Mouse (Mus musculus): Measurements from ENCODE around the gene Pcif1.
"Not testable (repeated sequence)": the region's sequence is repeated elsewhere in the genome, so short reads cannot be mapped to it uniquely, and the experiment has no call there.

The Pcif1 gene

GRCm38 (mm10) chr2:164866741-164867551, 12.2 kb upstream of the Pcif1 start:
- DNase-seq (ENCODE audit: low spot score) = no peak

DNA sequence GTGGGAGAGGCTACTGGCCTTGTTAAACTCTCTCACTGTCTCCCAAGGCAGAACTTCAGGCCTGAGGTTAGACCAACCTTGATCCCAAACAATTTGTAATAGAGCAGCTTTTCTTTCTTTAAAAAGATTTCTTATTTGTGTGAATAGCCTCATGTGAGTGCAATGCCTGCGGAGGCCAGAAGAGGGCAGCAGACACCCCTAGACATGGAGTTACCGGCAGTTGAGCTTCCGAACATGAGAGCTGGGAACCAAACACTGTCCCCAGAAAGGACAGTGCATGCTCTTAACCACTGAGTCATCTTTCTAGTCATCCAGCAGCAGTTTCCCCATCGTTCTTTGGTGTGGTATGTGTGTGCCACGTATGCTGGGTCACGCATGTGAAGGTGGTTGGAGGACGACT, 11.5 kb upstream of the Pcif1 start:
- DNase-seq (ENCODE audit: low spot score) = no peak

DNA sequence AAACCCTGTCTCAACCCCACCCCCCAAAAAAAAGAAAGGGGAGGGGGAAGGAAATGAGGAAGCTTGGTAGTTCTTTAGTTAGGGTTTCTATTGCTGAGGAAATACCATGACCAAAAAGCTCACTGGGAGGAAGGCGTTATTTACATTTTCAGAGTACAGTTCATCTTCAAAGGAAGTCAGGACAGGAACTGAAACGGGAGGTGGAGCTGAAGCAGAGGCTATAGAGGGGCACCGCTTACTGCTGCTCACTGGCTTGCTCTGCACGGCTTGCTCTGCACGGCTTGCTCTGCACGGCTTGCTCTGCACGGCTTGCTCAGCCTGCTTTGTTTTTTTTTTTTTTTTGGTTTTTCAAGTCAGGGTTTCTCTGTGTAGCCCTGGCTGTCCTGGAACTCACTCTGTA, 10.6 kb upstream of the Pcif1 start:
- DNase-seq (ENCODE audit: low spot score) = no peak

GRCm38 (mm10) chr2:164871602-164872303, 7.4 kb upstream of the Pcif1 start:
- DNase-seq (ENCODE audit: low spot score) = no peak

DNA sequence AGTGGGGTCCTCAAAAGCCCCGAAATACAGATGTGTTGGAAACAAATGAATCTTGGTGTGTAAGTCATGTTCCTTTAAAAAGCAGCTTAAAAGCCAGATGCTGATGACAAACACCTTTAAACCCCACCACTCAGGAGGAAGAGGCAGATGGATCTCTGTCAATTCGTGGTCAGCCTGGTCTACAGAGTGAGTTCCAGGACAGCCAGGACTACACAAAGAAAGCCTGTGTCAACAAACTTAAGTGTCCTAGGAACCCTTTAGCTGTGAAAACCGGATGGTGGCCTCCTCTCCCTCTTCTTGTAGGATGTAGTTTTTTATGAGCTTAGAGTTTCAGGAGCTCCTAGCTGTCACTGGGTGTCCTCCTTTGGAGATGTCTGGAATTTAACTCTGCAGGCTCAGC, 5.5 kb upstream of the Pcif1 start:
- no peak for DNase-seq (ENCODE audit: low spot score)

DNA sequence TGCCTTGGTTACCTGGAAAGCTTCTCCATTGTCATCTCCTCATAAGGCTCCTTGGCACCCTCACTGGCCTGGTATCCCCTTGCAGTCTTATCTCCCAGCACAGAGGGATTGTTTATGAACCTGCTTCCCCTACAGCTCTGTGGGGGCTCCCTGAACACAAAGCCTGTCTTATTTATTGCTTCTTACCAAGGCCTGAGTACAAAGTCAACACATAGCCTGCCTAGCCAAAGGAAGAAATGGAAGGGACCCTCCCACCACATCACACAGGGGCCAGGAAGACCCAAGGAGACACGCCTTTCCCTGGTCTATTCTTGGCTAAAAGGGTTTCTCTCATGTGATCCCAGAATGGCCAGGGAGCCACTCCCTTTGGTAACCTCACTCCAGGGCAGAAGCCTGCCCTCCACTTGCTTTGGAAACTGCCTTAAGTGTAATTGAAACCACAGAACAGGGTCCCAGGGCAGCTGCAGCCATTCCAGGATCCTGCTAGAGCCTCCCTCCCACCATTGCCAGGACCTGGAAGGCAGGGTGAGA, 4.8 kb upstream of the Pcif1 start:
- DNase-seq (ENCODE audit: low spot score) = no peak

- DNase-seq (ENCODE audit: low spot score) = not testable (repeated sequence)
Observed at GRCm38 (mm10) chr2:164875648-164876047, 3.5 kb upstream of the Pcif1 start.

- not testable (repeated sequence) for DNase-seq (ENCODE audit: low spot score)
Observed at GRCm38 (mm10) chr2:164877376-164878215, 1.5 kb upstream of the Pcif1 start.

DNA sequence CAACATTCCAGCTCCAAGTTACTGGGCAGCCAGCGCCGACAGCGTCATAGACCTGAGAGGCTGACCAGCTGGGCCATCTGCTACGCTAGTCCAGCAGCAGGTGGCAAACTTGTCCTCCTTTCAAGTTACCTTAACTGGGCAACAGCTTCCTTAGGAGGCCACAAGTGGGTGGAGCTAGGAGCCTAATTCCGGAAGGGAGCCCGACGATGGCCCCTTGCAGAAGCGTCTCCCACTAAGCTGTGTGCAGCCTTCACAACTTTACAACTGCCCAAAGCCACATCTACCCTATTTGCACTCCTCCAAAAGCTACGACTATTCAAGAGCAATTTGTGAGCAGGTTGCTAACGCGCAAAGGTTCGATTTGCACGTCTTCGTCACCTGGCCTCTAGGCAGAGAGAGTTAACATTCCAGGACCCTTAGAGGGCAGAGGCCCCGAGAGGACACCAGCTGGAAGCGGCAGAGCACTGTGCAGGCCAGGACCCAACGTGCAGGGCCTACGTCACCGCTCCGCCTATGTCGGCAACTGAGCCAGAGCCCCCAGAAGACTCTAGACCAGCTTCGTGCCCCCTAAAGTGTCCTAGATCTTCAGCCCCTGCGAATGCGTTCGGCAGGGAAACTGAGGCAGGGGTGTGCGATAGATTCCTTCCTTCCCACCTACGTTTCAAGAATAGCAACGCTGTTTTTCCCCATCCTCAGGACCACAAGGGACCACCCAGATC, 436 bp upstream of the Pcif1 start:
- DNase-seq (ENCODE audit: low spot score) = no peak

- peak; percentile 88 for DNase-seq (ENCODE audit: low spot score)
Observed at GRCm38 (mm10) chr2:164879568-164880277, 619 bp downstream of the Pcif1 start.

- DNase-seq (ENCODE audit: low spot score) = no peak
Observed at GRCm38 (mm10) chr2:164882619-164883018, 3.5 kb downstream of the Pcif1 start.

DNA sequence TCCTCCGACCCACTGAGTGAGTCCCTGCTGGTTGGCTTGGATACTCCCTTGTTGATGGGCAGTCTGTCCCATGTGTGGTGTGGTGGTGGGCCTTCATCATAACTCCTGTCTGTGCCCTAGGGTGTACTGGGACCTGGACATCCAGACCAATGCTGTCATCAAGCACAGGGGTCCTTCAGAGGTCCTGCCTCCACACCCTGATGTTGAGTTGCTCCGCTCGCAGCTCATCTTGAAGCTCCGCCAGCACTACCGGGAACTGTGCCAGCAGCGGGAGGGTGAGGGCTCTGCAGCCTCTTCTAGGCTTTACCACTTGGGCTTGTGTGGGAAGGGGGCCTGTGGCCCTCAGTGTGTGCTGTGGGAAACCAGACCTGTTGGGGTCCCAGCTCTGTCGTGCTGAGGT, 6.7 kb downstream of the Pcif1 start:
- DNase-seq (ENCODE audit: low spot score) = no peak

DNA sequence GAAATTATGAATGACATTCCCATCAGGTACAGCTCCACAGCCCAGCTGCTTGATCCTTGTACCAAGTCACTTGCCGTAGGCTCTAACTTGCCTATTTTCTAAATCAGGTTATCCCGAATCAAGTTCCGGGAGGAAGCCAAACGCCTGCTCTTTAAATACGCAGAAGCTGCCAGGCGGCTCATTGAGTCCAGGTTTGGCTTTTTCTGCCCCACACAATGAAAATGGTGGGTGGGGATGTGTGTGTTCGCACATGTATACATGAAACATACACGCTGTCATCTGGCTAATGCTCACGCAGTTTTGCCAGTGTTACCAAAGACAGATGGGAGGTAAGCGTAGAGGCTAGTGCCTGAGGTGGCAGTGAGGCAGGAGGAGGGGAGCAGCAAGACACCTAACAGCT, 7.5 kb downstream of the Pcif1 start:
- no peak for DNase-seq (ENCODE audit: low spot score)

- DNase-seq (ENCODE audit: low spot score) = no peak
Observed at GRCm38 (mm10) chr2:164888996-164889395, 9.9 kb downstream of the Pcif1 start.

DNA sequence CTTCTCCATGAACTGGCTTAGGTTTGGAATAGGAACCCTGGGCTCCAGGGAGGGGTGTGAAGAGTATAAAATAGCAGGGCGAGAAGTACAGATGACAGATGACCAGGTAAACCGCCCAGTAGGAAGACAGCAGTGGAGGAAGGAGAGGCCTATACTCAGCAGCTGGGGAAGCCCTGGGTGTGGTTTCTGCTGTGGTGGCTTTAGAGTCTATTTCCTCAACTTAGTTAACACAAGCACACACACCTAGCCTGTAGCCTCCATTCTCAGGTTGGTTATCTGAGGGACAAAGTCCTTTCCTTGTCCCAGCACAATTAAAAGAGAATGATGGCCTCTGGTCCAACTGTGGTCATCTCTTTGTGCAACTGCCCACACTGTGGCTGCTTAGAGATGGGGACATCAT, 10.9 kb downstream of the Pcif1 start:
- no peak for DNase-seq (ENCODE audit: low spot score)

GRCm38 (mm10) chr2:164890411-164891049, 11.4 kb downstream of the Pcif1 start:
- no peak for DNase-seq (ENCODE audit: low spot score)

GRCm38 (mm10) chr2:164891056-164891834, 12.1 kb downstream of the Pcif1 start:
- no peak for DNase-seq (ENCODE audit: low spot score)

DNA sequence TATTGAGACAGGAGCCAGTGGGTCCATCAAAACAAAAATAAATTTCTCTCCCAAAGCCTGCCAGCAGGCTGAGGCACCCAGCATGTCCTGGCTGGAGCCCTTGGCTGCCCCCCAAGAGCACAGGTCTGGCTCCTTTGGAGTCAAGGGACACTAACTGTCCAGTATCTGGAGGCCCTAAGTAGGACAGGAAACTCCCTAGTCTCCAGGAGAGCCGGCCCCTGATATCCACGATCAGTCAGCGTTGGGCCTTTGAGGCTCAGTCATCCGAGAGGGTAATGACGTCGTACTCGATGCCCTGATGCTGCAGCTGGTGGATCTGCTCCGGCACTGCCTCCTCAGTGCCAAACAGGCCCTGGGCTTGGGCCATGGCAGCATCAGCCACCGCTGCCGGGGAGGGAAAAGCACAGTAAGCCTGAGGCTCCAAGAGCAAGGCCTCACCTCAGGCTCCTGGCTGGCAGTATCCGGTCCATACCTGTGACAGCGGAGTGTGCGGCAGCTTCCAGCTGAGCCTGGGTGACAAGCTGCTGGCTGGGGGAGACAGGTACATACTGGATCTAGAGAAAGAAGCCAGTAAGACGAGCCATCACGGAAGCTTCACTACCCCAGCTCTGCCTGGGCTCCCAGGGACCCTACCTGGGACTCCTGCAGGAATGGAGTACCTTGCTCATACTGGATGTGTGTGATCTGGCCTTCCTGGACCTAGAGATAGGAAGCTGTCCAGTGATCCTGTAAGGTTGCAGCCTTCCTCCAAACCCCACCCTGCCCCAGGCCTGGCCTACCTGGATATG, 13.0 kb downstream of the Pcif1 start:
- DNase-seq (ENCODE audit: low spot score) = no peak

- no peak for DNase-seq (ENCODE audit: low spot score)
Observed at GRCm38 (mm10) chr2:164892696-164893216, 13.7 kb downstream of the Pcif1 start.

Measured in layer of hippocampus, adult 9-10 months (tissue).